Comparison of ENCODE assay signal across 20 mouse cellular contexts in the genomic region with DNA sequence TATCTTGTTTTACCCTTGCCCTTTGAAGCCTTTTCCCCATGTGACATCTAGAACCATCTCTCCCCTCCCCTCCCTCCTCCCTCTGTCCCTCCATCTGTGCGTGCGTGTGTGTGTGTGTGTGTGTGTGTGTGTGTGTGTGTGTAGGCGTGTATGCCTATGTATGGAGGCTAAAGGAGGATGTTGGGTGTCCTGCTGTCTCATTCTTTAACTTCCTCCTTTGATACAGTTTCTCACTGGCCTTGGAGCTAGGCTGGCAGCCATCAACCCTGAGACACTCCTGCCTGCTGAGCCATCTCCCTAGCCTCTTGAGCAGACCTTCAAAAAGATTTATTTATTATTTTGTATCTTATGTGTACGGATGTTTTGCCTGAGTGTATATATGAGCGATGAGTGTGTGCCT. TPM values are rescaled to one million over a fixed set of nuclear protein-coding genes. Genes with fewer than 3 reads are reported as not detected.
DNase-seq lines count a peak whose midpoint lies in the region; ATAC-seq and TF ChIP-seq lines count a peak whose summit lies in the region.
"Had no signal": no experiment of that assay in that cellular context is flagged by ENCODE, and none has a peak within 500 bp of the region (broad histone marks: within the 10 kb centered on the region; RNA-seq: fewer than 3 reads in every experiment).

No protein-coding gene starts in this region.

- no peaks in the 10 kb centered on the region for H3K9me3 ChIP-seq in lung, postnatal 0 days (ENCODE audit: low read length)
- H3K9me3 ChIP-seq in MEL (replicated peaks; ENCODE audit: insufficient read depth, low read length) = no peaks in the 10 kb centered on the region
- H3K9me3 ChIP-seq in hindbrain, postnatal 0 days (ENCODE audit: low read length) = no peaks in the 10 kb centered on the region
- H3K9me3 ChIP-seq: forebrain, embryonic 13.5 days; heart, embryonic 13.5 days; limb, embryonic 15.5 days had no signal

- H3K4me3 ChIP-seq in lung, postnatal 0 days (ENCODE audit: low read depth, low read length) = no peak overlapping the region
- H3K4me3 ChIP-seq in MEL (ENCODE audit: control insufficient read depth in 1 of 2, insufficient read depth in 1 of 2, low read depth in 2 of 2, low read length in 2 of 2) = no peak overlapping the region
- no peak overlapping the region for H3K4me3 ChIP-seq in hindbrain, postnatal 0 days (ENCODE audit: low read length)
- H3K4me3 ChIP-seq: forebrain, embryonic 13.5 days; heart, embryonic 13.5 days; limb, embryonic 15.5 days had no signal

- WGBS in lung, postnatal 0 days = 79% methylated on average over 5 of the region's 5 CpGs
- WGBS in hindbrain, postnatal 0 days = 83% methylated on average over 5 of the region's 5 CpGs

- TF ChIP-seq CTCF in lung, postnatal 0 days (IDR thresholded peaks at IDR 0.05) = no peak
- no peak for TF ChIP-seq CTCF in MEL (IDR thresholded peaks at IDR 0.05 in 2 of 3, conservative IDR thresholded peaks at IDR 0.05 in 1 of 3; ENCODE audit: control insufficient read depth in 1 of 3, insufficient read depth in 1 of 3, low read depth in 2 of 3, low read length in 3 of 3, poor library complexity in 1 of 3, severe bottlenecking in 1 of 3)
- TF ChIP-seq CTCF in hindbrain, postnatal 0 days (IDR thresholded peaks at IDR 0.05; ENCODE audit: low read depth) = no peak

- H3K79me2 ChIP-seq in MEL (ENCODE audit: control insufficient read depth, insufficient read depth, low read length, poor library complexity) = no peaks in the 10 kb centered on the region

- H3K36me3 ChIP-seq in lung, postnatal 0 days (ENCODE audit: insufficient read depth, low read length) = no peaks in the 10 kb centered on the region
- H3K36me3 ChIP-seq in MEL (ENCODE audit: control insufficient read depth in 1 of 2, insufficient read depth in 2 of 2, low read length in 2 of 2) = peaks cover 0 to 9% of the 10 kb centered on the region in 2 experiments; a peak in 2 of 4 replicates
- no peaks in the 10 kb centered on the region for H3K36me3 ChIP-seq in hindbrain, postnatal 0 days (ENCODE audit: insufficient read depth, low read length)
- H3K36me3 ChIP-seq: heart, embryonic 13.5 days; limb, embryonic 15.5 days had no signal

- no peak for ATAC-seq in lung, postnatal 0 days
- ATAC-seq in hematopoietic stem cell, adult 5-6 weeks (replicated peaks in 1 of 2; ENCODE audit: insufficient read depth in 1 of 2, low FRiP score in 2 of 2, low TSS enrichment in 1 of 2, low read depth in 1 of 2, poor library complexity in 2 of 2, severe bottlenecking in 2 of 2) = peak; percentile 78 to 91
- no peak for ATAC-seq in hindbrain, postnatal 0 days
- ATAC-seq: forebrain, embryonic 13.5 days; hindbrain, embryonic 16.5 days had no signal

- TF ChIP-seq EP300 in lung, postnatal 0 days (IDR thresholded peaks at IDR 0.05) = no peak
- TF ChIP-seq EP300 in MEL (IDR thresholded peaks at IDR 0.05; ENCODE audit: low read depth in 1 of 2, low read length in 2 of 2) = peak; percentile 45 to 59

- no peaks in the 10 kb centered on the region for H3K4me1 ChIP-seq in lung, postnatal 0 days (ENCODE audit: insufficient read depth, low read depth, low read length)
- H3K4me1 ChIP-seq in MEL (ENCODE audit: control insufficient read depth in 1 of 2, insufficient read depth in 2 of 2, low read length in 2 of 2) = peaks cover 2 to 6% of the 10 kb centered on the region in 2 experiments
- H3K4me1 ChIP-seq in hindbrain, postnatal 0 days (ENCODE audit: insufficient read depth, low read length) = no peaks in the 10 kb centered on the region
- H3K4me1 ChIP-seq: forebrain, embryonic 13.5 days; heart, embryonic 13.5 days; limb, embryonic 15.5 days had no signal

- H3K27me3 ChIP-seq in lung, postnatal 0 days (replicated peaks; ENCODE audit: insufficient read depth, low read length) = no peaks in the 10 kb centered on the region
- no peaks in the 10 kb centered on the region for H3K27me3 ChIP-seq in MEL (ENCODE audit: control insufficient read depth in 1 of 2, insufficient read depth in 2 of 2, low read length in 2 of 2)
- no peaks in the 10 kb centered on the region for H3K27me3 ChIP-seq in hindbrain, postnatal 0 days (ENCODE audit: insufficient read depth, low read length)
- H3K27me3 ChIP-seq: forebrain, embryonic 13.5 days; heart, embryonic 13.5 days; limb, embryonic 15.5 days had no signal

- DNase-seq in lung, postnatal 36 days = peak; percentile 28
- DNase-seq in lung, postnatal 0 days (ENCODE audit: low spot score) = no peak
- DNase-seq in MEL (ENCODE audit: low read depth, low spot score) = peak; percentile 86
- DNase-seq in urinary bladder, adult 18-20 months (ENCODE audit: low spot score in 2 of 2) = no peak
- no peak for DNase-seq in c-Kit-positive CD71-positive TER-119-positive erythroid progenitor cells, embryonic 14.5 days (ENCODE audit: low spot score)
- DNase-seq in hindbrain, postnatal 0 days (ENCODE audit: low spot score) = no peak
- DNase-seq: adrenal gland, postnatal 36 days; cerebellum, postnatal 14 days; gastrocnemius, postnatal 36 days; heart, postnatal 36 days; kidney, adult 18-20 months; kidney, postnatal 14 days; lung, embryonic 14.5 days; right cerebral cortex, postnatal 25 days; thymus, adult 18-20 months had no signal

- H3K27ac ChIP-seq in lung, postnatal 0 days (ENCODE audit: low read length) = no peak overlapping the region
- H3K27ac ChIP-seq in MEL (ENCODE audit: control insufficient read depth, low read depth, low read length) = peak overlapping the region; percentile 50
- no peak overlapping the region for H3K27ac ChIP-seq in hindbrain, postnatal 0 days
- H3K27ac ChIP-seq: forebrain, embryonic 13.5 days; heart, embryonic 13.5 days; limb, embryonic 15.5 days had no signal

- peak in 1 of 2 experiments; percentile 43; a peak in 1 of 4 replicates for TF ChIP-seq POLR2A in MEL (IDR thresholded peaks at IDR 0.05; ENCODE audit: control insufficient read depth in 1 of 2, insufficient read depth in 1 of 2, low read depth in 1 of 2, low read length in 2 of 2, poor library complexity in 1 of 2)

- H3K4me2 ChIP-seq in lung, postnatal 0 days (replicated peaks; ENCODE audit: low read depth, low read length) = no peak overlapping the region
- no peak overlapping the region for H3K4me2 ChIP-seq in hindbrain, postnatal 0 days (ENCODE audit: low read depth, low read length)
- H3K4me2 ChIP-seq: forebrain, embryonic 13.5 days; heart, embryonic 13.5 days; limb, embryonic 15.5 days; lung, embryonic 14.5 days had no signal

- no peak for TF ChIP-seq RAD21 in MEL (IDR thresholded peaks at IDR 0.05; ENCODE audit: low read depth, low read length)

- H3K9ac ChIP-seq in lung, postnatal 0 days (replicated peaks; ENCODE audit: low read depth) = no peak overlapping the region
- peak overlapping the region; percentile 29; the same call in 1 of the 2 replicates for H3K9ac ChIP-seq in MEL (ENCODE audit: control insufficient read depth, low read depth, low read length, poor library complexity, severe bottlenecking)
- H3K9ac ChIP-seq in hindbrain, postnatal 0 days (replicated peaks; ENCODE audit: low read length) = no peak overlapping the region
- H3K9ac ChIP-seq: forebrain, embryonic 13.5 days; heart, embryonic 13.5 days; limb, embryonic 15.5 days; lung, embryonic 14.5 days had no signal

TF ChIP-seq in MEL, 35 proteins besides CTCF, POLR2A, EP300 and RAD21:
- no peak for TF ChIP-seq TCF12 (IDR thresholded peaks at IDR 0.05; ENCODE audit: low read depth, low read length)
- TF ChIP-seq TAL1 (IDR thresholded peaks at IDR 0.05; ENCODE audit: low read length) = no peak
- no peak for TF ChIP-seq RCOR1 (IDR thresholded peaks at IDR 0.05; ENCODE audit: low read depth, low read length)
- TF ChIP-seq ZC3H11A (IDR thresholded peaks at IDR 0.05; ENCODE audit: low read depth, low read length) = no peak
- TF ChIP-seq ETS1 (IDR thresholded peaks at IDR 0.05; ENCODE audit: low read depth, low read length) = peak; percentile 44; the same call in 1 of the 2 replicates
- no peak for TF ChIP-seq CHD2 (IDR thresholded peaks at IDR 0.05; ENCODE audit: low read length)
- TF ChIP-seq TBP (IDR thresholded peaks at IDR 0.05; ENCODE audit: low read depth, low read length) = peak; percentile 62
- 0 out of 2 replicates have a peak, but pooled peaks have one; percentile 29 for TF ChIP-seq MYC (IDR thresholded peaks at IDR 0.05; ENCODE audit: low read depth, low read length)
- peak; percentile 47; the same call in 1 of the 2 replicates for TF ChIP-seq MAZ (IDR thresholded peaks at IDR 0.05; ENCODE audit: low read depth, low read length)
- no peak for TF ChIP-seq HCFC1 (IDR thresholded peaks at IDR 0.05; ENCODE audit: low read depth, low read length)
- TF ChIP-seq SMC3 (IDR thresholded peaks at IDR 0.05; ENCODE audit: low read depth, low read length) = no peak

RNA-seq across cellular contexts. Expression of gene Rad51b, which starts 23.8 kb away (rescaled TPM):
- 1.3 and 1.5 TPM in 2 replicates for polyA plus RNA-seq in lung, postnatal 0 days (2015; fragmentation: Nextera tagmentation; extraction: Ambion mirVana)
- 3.6 and 4.2 TPM in 2 replicates for total RNA-seq in MEL (2012; rRNA removed)
- 1 to 10 TPM in 1 of 2 experiments, not detected in 1; 5.7 TPM for polyA plus RNA-seq in MEL (2012; ENCODE audit: insufficient read depth in 1 of 2, insufficient read length in 2 of 2, low read depth in 1 of 2, low replicate concordance in 2 of 2, missing spikeins in 1 of 2)
- total RNA-seq in hematopoietic stem cell, adult 5-6 weeks (2017) = 12.7 and 13.3 TPM in 2 replicates
- total RNA-seq in hindbrain, postnatal 0 days (2014; rRNA removed) = 1.1 and 1.4 TPM in 2 replicates
- polyA plus RNA-seq in hindbrain, postnatal 0 days (2015; fragmentation: Nextera tagmentation; extraction: Ambion mirVana) = 1.1 and 1.9 TPM in 2 replicates

RNA-seq across cellular contexts. Expression of gene Zfyve26, which starts 24.8 kb away (rescaled TPM):
- 7.0 and 8.0 TPM in 2 replicates for polyA plus RNA-seq in lung, postnatal 0 days (2015; fragmentation: Nextera tagmentation; extraction: Ambion mirVana)
- 7.2 and 9.2 TPM in 2 replicates for total RNA-seq in MEL (2012; rRNA removed)
- 100 to 1,000 TPM in 1 of 2 experiments, 10 to 100 TPM in 1; 16.2 to 110 TPM for polyA plus RNA-seq in MEL (2012; ENCODE audit: insufficient read depth in 1 of 2, insufficient read length in 2 of 2, low read depth in 1 of 2, low replicate concordance in 2 of 2, missing spikeins in 1 of 2)
- total RNA-seq in hematopoietic stem cell, adult 5-6 weeks (2017) = 15.5 and 21.1 TPM in 2 replicates
- total RNA-seq in hindbrain, postnatal 0 days (2014; rRNA removed) = 24.5 and 28.0 TPM in 2 replicates
- polyA plus RNA-seq in hindbrain, postnatal 0 days (2015; fragmentation: Nextera tagmentation; extraction: Ambion mirVana) = 6.6 and 7.7 TPM in 2 replicates

Comparison
In these comparisons a context has a peak if more than half of its experiments do, and no peak if none do; other contexts are left out.
1. DNase-seq: peak in lung, postnatal 36 days (single experiment) and MEL (single experiment); none in lung, postnatal 0 days (single experiment), urinary bladder, adult 18-20 months (0 of 2), c-Kit-positive CD71-positive TER-119-positive erythroid progenitor cells, embryonic 14.5 days (single experiment) and hindbrain, postnatal 0 days (single experiment).
2. ATAC-seq: peak in hematopoietic stem cell, adult 5-6 weeks (2 of 2); none in lung, postnatal 0 days (single experiment) and hindbrain, postnatal 0 days (single experiment).